Mouse (Mus musculus) olfactory bulb, adult 2 months (tissue): ENCODE measurements around the gene Mnx1.

ENCODE experiments used
- CTCF ChIP-seq: fragments of 200-500 bp; IDR thresholded peaks from 2 replicates; pipeline ENCODE4 v1.5.1; 2012; ENCODE audit warnings: low read depth, mild to moderate bottlenecking, low read length, moderate library complexity; ENCODE audit not compliant: insufficient read depth
- POLR2A ChIP-seq: fragments of 200-500 bp; IDR thresholded peaks from 2 replicates; pipeline ENCODE4 v1.6.1; 2012; ENCODE audit warnings: mild to moderate bottlenecking, low read depth, low read length, moderate library complexity; ENCODE audit not compliant: insufficient read depth

DNA sequence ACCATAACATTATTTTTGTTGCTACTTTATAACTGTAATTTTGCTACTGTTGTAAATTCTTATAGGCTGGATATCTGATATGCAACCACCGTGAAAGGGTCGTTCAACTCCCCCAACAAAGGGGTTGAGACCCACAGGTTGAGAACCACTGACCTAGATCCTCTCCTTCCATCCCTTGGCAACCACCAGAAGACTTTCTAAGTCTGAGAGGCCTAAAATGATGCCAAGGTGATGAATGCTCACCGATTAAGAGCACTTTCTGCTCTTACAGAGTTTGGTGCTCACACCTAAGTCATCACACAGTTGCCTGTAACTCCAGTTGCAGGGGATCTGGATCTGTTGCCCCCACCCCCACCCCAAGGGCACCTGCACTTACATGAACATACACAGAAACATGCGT lies 8.8 kb downstream of the Mnx1 start:
- no peak for TF ChIP-seq CTCF
- no peak for TF ChIP-seq POLR2A
